Mouse (Mus musculus): ENCODE measurements at regions not wholly inside any gene's neighbourhood (a gene's known extent, or its start where the extent isn't known, plus 50 kb on each side); places are given as distances from the start of the nearest gene placed in this dataset.

DNA sequence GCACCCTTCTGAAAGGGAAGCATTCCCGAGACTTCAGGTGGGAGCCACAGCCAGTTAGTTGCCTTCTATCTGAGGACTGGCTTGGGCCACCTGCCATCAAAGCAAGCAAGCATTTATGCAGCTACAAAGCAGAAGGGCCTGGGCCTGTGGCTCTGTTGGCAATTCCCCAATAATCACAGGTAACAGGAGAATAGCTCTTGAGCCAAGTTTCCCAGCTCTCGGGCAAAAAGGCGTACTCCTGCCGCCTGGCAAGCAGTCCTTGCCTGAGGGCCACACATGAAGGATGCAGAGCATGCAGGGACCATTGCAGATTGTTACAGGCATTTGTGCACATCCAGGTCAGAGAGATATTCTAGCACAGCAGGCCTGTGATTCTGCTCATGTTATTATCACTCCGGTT lies 53.2 kb upstream of the Unc5a start:
- no peak for DNase-seq (ENCODE audit: extremely low spot score, low spot score)
